Mouse (Mus musculus) neural tube, embryonic 14.5 days (tissue): ENCODE measurements at regions not wholly inside any gene's neighbourhood (a gene's known extent, or its start where the extent isn't known, plus 50 kb on each side); places are given as distances from the start of the nearest gene placed in this dataset.

ENCODE experiments used
- ATAC-seq: fragments of 200-750 bp; cut with Nextera tagmentation; 2 replicates; pipeline ENCODE4 v1.8.0; 2017; ENCODE audit warnings: low read depth, mild to moderate bottlenecking, moderate TSS enrichment, moderate library complexity
- H3K27ac ChIP-seq: fragments of 300-500 bp; sonication (generic); 2 replicates; pipeline ENCODE4 v1.5.1; 2014; ENCODE audit warnings: low read depth, mild to moderate bottlenecking, control low read depth, low read length, moderate library complexity, mixed read lengths
- H3K27me3 ChIP-seq: fragments of 300-500 bp; sonication (generic); 2 replicates; pipeline ENCODE4 v1.6.1; 2014; ENCODE audit warnings: low read length; ENCODE audit not compliant: control insufficient read depth, insufficient read depth
- H3K36me3 ChIP-seq: fragments of 300-500 bp; sonication (generic); 2 replicates; pipeline ENCODE4 v1.6.1; 2014; ENCODE audit warnings: low read length, mixed read lengths; ENCODE audit not compliant: control insufficient read depth, insufficient read depth
- H3K4me1 ChIP-seq: fragments of 300-500 bp; sonication (generic); 2 replicates; pipeline ENCODE4 v1.6.1; 2014; ENCODE audit warnings: low read length; ENCODE audit not compliant: control insufficient read depth, insufficient read depth
- H3K4me2 ChIP-seq: fragments of 300-500 bp; sonication (generic); 2 replicates; pipeline ENCODE4 v1.6.1; 2014; ENCODE audit warnings: mild to moderate bottlenecking, low read depth, low read length, control low read depth
- H3K4me3 ChIP-seq: fragments of 300-500 bp; sonication (generic); 2 replicates; pipeline ENCODE4 v1.5.1; 2014; ENCODE audit warnings: low read depth, low read length, control low read depth, mixed read lengths
- H3K9ac ChIP-seq: fragments of 300-500 bp; sonication (generic); replicated peaks from 2 replicates; pipeline ENCODE4 v1.6.1; 2014; ENCODE audit warnings: low read depth, mild to moderate bottlenecking, control low read depth, low read length, mixed read lengths
- H3K9me3 ChIP-seq: fragments of 300-500 bp; sonication (generic); 2 replicates; pipeline ENCODE4 v1.6.1; 2016; ENCODE audit warnings: low read length; ENCODE audit not compliant: control insufficient read depth
- WGBS: fragments of 180-500 bp; shearing (Covaris S2); extraction: QIAGEN DNeasy Blood & Tissue Kit; methylation state at CpG from one replicate; pipeline ENCODE4 v1.1.7; 2014; 5-methylcytosine and 5-hydroxymethylcytosine counted together

DNA sequence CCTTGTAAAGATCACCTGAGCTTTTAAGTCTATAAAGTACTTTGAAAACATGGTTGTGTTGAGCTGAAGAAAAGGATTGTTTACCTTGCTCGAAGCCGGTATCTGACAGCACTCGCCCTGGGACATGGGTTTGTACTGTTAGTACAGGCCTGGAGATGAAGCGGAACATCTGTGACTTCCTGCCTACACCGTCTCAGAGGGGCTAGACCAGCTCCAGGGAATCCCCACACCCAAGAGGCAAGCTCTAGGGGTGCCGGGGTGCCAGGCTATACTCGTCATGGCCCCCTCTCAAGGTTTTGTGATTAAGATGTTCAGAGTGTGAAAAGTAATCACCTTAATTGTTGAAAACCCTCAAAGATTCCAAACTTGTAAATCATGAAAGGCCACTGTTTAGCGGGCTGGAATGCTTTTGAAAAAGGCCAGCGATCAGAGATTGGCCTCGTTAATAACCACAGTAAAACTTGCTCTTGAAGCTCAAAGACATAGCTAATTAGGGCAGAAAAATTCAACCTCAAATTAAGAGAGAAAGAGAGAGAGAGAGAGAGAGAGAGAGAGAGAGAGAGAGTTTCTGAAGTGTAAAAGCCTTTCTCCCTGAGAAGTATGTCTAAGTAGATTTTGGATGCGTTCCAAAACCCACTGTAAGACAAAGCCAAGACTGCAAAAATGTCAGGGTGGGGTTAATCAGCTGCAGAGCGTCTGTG lies 202.9 kb downstream of the Mycn start:
- Histone ChIP-seq H3K4me2 (no peak overlapping the region), H3K4me1 (no peaks in the 10 kb centered on the region), H3K36me3 (no peaks in the 10 kb centered on the region), H3K9ac (no peak overlapping the region), H3K9me3 (no peaks in the 10 kb centered on the region), H3K27me3 (no peaks in the 10 kb centered on the region), H3K27ac (no peak overlapping the region), H3K4me3 (no peak overlapping the region)
- WGBS, result 28% methylated on average over 12 of the region's 12 CpGs
- ATAC-seq, result no peak

DNA sequence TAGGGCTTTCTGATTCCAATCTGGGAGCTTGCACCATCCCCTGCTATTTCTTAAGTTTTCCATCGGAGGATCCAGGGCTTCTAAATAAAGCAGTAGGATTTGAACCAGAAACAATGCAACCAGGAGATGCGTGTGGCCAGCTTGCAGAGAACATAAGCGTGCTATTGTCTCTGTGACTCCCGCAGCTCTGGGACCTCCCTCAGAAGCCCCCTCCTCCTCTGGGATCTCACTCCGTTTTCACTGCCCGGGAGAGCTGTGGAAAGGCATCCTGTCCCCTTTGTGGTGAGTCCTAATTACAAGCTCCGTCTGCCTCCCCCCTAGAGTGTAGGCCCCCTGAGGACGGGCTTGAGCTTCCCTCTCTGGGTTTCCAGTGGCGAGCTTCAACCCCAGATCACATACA lies 215.9 kb downstream of the Mycn start:
- peaks cover 12% of the 10 kb centered on the region for H3K4me1 ChIP-seq
- no peaks in the 10 kb centered on the region for H3K27me3 ChIP-seq
- H3K36me3 ChIP-seq, result no peaks in the 10 kb centered on the region
- H3K9me3 ChIP-seq, result no peaks in the 10 kb centered on the region
- no peak overlapping the region for H3K4me3 ChIP-seq
- 5% methylated on average over 9 of the region's 9 CpGs for WGBS
- no peak for ATAC-seq
- H3K27ac ChIP-seq, result no peak overlapping the region
- no peak overlapping the region for H3K9ac ChIP-seq
- no peak overlapping the region for H3K4me2 ChIP-seq

DNA sequence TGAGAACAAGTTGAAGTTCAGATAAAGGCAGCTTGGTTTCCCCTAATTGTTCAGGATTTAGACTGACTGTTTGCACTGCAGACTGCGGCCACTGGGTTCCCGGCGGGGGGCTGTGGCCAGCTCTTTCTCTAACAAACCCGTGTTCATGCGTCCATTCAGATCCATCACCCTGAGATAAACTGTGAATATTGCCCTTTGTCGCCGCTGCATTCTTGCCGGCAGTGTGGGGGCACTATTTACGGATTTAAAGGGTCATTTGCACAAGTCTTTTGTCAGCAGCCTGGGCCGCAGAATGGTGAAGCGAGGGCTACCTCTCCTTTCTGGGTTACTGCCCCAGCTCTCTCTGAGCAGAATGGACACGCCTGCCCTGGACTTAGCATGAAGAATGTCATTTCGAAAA lies 216.6 kb downstream of the Mycn start:
- WGBS, result 4% methylated on average over 13 of the region's 13 CpGs
- Histone ChIP-seq H3K27ac (no peak overlapping the region), H3K9ac (0 out of 2 replicates have a peak overlapping the region, but pooled peaks have one; percentile 16), H3K4me1 (peaks cover 12% of the 10 kb centered on the region), H3K9me3 (no peaks in the 10 kb centered on the region), H3K27me3 (no peaks in the 10 kb centered on the region), H3K36me3 (no peaks in the 10 kb centered on the region), H3K4me2 (peak overlapping the region; percentile 14; the same call in 1 of the 2 replicates), H3K4me3 (no peak overlapping the region)
- ATAC-seq, result no peak

DNA sequence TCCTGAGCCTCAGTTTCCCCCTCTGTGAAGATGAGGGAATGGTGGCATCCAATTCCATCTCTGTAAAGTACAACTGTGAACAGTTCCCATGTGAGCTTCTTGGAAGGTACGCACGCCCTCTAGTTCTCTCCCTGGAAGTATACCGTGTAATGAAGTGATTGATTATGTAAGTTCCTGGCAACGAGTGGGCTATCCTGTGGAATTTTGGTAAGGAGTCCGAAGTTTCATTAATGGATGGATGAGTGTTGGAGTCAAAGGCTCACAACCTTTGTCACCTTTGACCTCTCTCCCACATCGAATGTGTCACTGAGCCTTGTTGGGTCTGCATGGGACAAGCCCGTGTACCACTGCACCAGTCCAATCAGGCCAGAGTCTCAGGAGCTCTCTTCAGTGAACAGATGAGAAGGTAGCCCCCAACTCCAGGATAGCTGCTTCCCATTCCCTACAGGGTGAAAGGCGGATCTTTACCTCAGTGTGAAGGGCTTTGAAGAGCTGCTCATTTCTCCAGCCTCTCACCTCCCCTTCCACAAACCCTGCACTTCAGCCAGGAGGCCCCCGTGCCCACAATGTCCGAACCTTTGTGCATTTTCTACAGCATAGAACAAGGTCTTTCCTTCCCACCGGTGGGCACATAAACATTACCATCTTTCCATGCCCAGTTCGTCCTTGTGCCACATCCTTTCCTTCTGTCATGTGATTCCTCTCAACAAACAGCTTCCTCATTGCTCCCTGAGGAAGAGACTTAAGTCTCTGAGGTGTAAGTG lies 217.8 kb downstream of the Mycn start:
- whole genome bisulfite sequencing, result 28% methylated on average over 12 of the region's 12 CpGs
- Histone ChIP-seq H3K27ac (no peak overlapping the region), H3K27me3 (no peaks in the 10 kb centered on the region), H3K4me3 (no peak overlapping the region), H3K4me1 (peaks cover 12% of the 10 kb centered on the region), H3K36me3 (no peaks in the 10 kb centered on the region), H3K4me2 (peak overlapping the region; percentile 35; the same call in 1 of the 2 replicates), H3K9me3 (no peaks in the 10 kb centered on the region), H3K9ac (no peak overlapping the region)
- ATAC-seq, result peak; percentile 25; the same call in 1 of the 2 replicates

DNA sequence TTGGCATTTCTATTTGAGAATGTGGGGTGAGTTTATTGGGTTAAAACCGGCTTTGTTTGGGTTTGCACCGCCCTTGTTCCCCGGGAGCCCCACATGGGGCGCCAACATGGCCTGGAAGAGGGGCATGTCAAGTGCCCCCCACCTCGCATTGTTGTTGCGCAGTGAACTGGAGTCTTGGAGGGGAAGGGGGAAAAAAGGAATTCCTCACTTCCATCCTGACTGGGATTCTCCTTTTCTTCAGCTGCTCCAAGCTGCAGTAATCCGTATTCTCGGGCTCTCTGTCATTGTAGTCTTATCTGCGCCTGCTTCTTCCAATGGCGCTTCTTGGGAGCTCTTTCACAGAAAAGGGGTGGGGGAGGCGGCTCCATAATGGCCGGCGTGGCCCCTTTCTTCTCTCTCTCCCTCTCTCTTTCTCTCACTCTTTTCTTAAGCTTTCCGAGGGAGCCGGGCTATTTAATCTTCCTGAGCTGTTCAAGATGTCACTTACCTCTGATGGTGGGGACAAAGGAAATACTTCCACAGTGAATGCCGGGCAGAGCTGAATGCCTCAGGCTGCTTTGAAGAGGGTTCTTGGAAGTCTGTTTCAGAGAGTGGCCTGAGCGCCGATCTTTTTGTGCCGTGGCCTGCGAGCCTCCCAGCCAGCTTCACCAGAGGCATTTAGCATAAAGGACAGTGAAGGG lies 218.6 kb downstream of the Mycn start:
- peak overlapping the region; percentile 35; the same call in 1 of the 2 replicates for H3K4me2 ChIP-seq
- peak; percentile 60 for ATAC-seq
- H3K27ac ChIP-seq, result no peak overlapping the region; the same call in 1 of the 2 replicates
- H3K27me3 ChIP-seq, result no peaks in the 10 kb centered on the region
- no peaks in the 10 kb centered on the region for H3K9me3 ChIP-seq
- H3K9ac ChIP-seq, result peak overlapping the region; percentile 4; the same call in 1 of the 2 replicates
- H3K4me1 ChIP-seq, result peaks cover 12% of the 10 kb centered on the region
- WGBS, result 15% methylated on average over 20 of the region's 20 CpGs
- H3K4me3 ChIP-seq, result no peak overlapping the region
- no peaks in the 10 kb centered on the region for H3K36me3 ChIP-seq

DNA sequence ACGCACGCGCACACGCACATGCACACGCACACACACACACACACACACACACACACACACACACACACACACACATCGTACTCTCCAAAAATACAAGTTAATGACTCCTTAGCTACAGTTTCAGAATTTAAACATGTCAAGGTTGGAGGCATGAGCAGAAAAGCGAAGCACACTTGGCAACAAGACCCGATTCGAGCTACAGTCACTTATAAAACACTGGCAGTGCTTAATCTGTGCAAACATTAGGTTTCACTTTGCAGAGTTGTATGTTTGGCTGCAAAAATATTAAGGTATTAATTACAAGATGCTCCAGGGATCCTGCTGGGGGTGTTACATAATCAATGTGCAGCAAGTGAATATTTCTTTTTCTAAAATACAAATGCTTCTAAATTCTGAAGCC lies 225.0 kb downstream of the Mycn start:
- no peak for ATAC-seq
- Histone ChIP-seq H3K4me3 (no peak overlapping the region), H3K4me2 (no peak overlapping the region), H3K27me3 (no peaks in the 10 kb centered on the region), H3K36me3 (no peaks in the 10 kb centered on the region), H3K27ac (no peak overlapping the region), H3K4me1 (no peaks in the 10 kb centered on the region), H3K9me3 (no peaks in the 10 kb centered on the region), H3K9ac (no peak overlapping the region)
- 96% methylated on average over 9 of the region's 9 CpGs for WGBS

DNA sequence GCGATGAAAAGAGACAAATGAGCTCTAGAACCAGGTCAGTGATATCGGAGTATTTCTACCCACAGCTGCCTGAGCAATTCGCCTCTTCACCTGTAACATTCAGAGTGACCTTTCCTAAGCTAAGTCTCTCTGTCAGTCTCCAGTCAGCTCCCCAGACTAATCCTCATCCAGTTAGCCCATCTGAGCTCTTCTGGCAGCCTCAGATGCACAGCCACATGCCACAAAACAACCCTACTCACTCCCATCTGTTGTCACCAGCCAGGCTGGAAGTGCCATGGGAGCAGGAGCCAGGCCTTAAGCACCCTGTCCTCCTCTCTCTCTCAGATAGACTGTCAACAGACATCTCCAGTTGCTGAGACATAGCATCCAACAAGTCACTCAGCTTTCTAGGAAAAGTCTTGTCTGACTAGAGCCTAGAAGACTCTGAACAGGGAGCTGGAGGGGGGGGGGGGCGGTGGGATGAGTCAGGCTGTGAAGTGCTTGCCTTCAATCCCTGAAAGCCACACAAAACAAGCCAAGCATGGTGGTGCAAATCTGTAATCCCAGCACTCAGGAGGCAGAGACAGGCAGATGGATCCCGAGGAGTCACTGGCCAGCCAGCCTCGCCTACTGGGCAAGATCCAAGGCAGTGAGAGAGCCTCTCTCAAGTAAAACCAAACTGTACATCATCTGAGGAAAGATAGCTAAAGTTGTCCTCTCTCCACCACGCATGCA lies 225.6 kb downstream of the Mycn start:
- Histone ChIP-seq H3K27me3 (no peaks in the 10 kb centered on the region), H3K27ac (no peak overlapping the region), H3K4me3 (no peak overlapping the region), H3K9ac (no peak overlapping the region), H3K9me3 (no peaks in the 10 kb centered on the region), H3K36me3 (no peaks in the 10 kb centered on the region), H3K4me2 (no peak overlapping the region), H3K4me1 (no peaks in the 10 kb centered on the region)
- 85% methylated on average over 7 of the region's 7 CpGs for WGBS
- ATAC-seq, result no peak

DNA sequence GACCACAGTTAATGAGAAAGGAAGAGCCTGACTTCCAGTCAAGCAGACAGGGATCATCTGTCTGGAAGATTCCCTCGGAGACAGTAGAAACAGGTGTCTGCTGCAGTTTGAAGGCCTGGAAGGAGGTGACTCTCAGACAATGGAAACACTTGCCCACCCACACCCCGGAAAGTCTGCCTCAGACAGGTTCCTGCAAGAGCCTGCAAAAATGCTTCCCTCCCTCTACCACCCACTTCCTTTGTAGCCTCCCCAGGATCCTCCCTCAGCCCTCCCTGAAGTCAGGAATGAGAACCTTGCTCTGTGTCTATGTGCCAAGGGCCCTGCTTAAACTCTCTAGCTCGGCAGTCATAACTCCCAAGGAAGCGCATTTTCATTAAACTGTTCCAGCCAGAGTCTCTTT lies 226.2 kb downstream of the Mycn start:
- no peak overlapping the region for H3K4me2 ChIP-seq
- whole genome bisulfite sequencing, result 77% methylated on average over 4 of the region's 4 CpGs
- no peak for ATAC-seq
- no peak overlapping the region for H3K27ac ChIP-seq
- H3K4me3 ChIP-seq, result no peak overlapping the region
- no peaks in the 10 kb centered on the region for H3K9me3 ChIP-seq
- no peaks in the 10 kb centered on the region for H3K36me3 ChIP-seq
- no peaks in the 10 kb centered on the region for H3K4me1 ChIP-seq
- no peaks in the 10 kb centered on the region for H3K27me3 ChIP-seq
- no peak overlapping the region for H3K9ac ChIP-seq
